Mouse (Mus musculus): ENCODE results near the gene Gramd1a.

Gene Gramd1a

GRCm38 (mm10) chr7:31096892-31097564 lies 58.7 kb downstream of the Gramd1a start:
- no peak for DNase-seq (ENCODE audit: low spot score)

- DNase-seq (ENCODE audit: low spot score) = no peak
Observed at GRCm38 (mm10) chr7:31094774-31095501, 60.8 kb downstream of the Gramd1a start.

- no peak for DNase-seq (ENCODE audit: low spot score)
Observed at GRCm38 (mm10) chr7:31089721-31090120, 66.0 kb downstream of the Gramd1a start.

- no peak for DNase-seq (ENCODE audit: low spot score)
Observed at GRCm38 (mm10) chr7:31088206-31088605, 67.5 kb downstream of the Gramd1a start.

- no peak for DNase-seq (ENCODE audit: low spot score)
Observed at GRCm38 (mm10) chr7:31087262-31087661, 68.4 kb downstream of the Gramd1a start.

- no peak for DNase-seq (ENCODE audit: low spot score)
Observed at GRCm38 (mm10) chr7:31086175-31086755, 69.4 kb downstream of the Gramd1a start.

- no peak for DNase-seq (ENCODE audit: low spot score)
Observed at GRCm38 (mm10) chr7:31085171-31085570, 70.5 kb downstream of the Gramd1a start.

GRCm38 (mm10) chr7:31084140-31084539 lies 71.6 kb downstream of the Gramd1a start:
- no peak for DNase-seq (ENCODE audit: low spot score)

- no peak for DNase-seq (ENCODE audit: low spot score)
Observed at GRCm38 (mm10) chr7:31082831-31083588, 72.7 kb downstream of the Gramd1a start.

GRCm38 (mm10) chr7:31082106-31082505 lies 73.6 kb downstream of the Gramd1a start:
- no peak for DNase-seq (ENCODE audit: low spot score)

- DNase-seq (ENCODE audit: low spot score) = no peak
Observed at GRCm38 (mm10) chr7:31081106-31081505, 74.6 kb downstream of the Gramd1a start.

- DNase-seq (ENCODE audit: low spot score) = no peak
Observed at GRCm38 (mm10) chr7:31080611-31081010, 75.1 kb downstream of the Gramd1a start.

Measured in retina, embryonic 14.5 days (tissue).